Mouse (Mus musculus) kidney, adult 2 months (tissue): ENCODE results near the gene Rad21l. TPM values are rescaled to one million over a fixed set of nuclear protein-coding genes. Genes with fewer than 3 reads are reported as not detected.
A peak's percentile ranks its signal among the peaks of the same experiment; 100 is the strongest.

Source experiments
- DNase-seq: peaks from one replicate; pipeline ENCODE4 v3.0.0; 2021
- H3K27ac ChIP-seq: fragments of 200-500 bp; 2 replicates; pipeline ENCODE4 v1.5.1; 2012; ENCODE audit warnings: low read depth, low read length, control low read depth, inconsistent platforms; ENCODE audit not compliant: insufficient read depth
- H3K27me3 ChIP-seq: fragments of 200-500 bp; replicated peaks from 2 replicates; pipeline ENCODE4 v1.6.1; 2012; ENCODE audit warnings: mild to moderate bottlenecking, moderate library complexity, low read length, inconsistent platforms; ENCODE audit not compliant: control insufficient read depth, insufficient read depth
- H3K36me3 ChIP-seq: fragments of 200-500 bp; 2 replicates; pipeline ENCODE4 v1.6.1; 2012; ENCODE audit warnings: mild to moderate bottlenecking, moderate library complexity, low read length, inconsistent platforms; ENCODE audit not compliant: control insufficient read depth, insufficient read depth
- H3K4me1 ChIP-seq: fragments of 200-500 bp; 2 replicates; pipeline ENCODE4 v1.6.1; 2011; ENCODE audit warnings: low read length; ENCODE audit not compliant: control insufficient read depth, insufficient read depth
- H3K4me3 ChIP-seq: fragments of 200-500 bp; 2 replicates; pipeline ENCODE4 v1.5.1; 2011; ENCODE audit warnings: mild to moderate bottlenecking, low read depth, low read length, control low read depth; ENCODE audit not compliant: insufficient read depth
- CTCF ChIP-seq: fragments of 200-500 bp; conservative IDR thresholded peaks from 2 replicates; pipeline ENCODE4 v1.5.1; 2011; ENCODE audit warnings: low read depth, mild to moderate bottlenecking, control low read depth, low read length, moderate library complexity, mixed read lengths; ENCODE audit not compliant: insufficient read depth, insufficient read length
- POLR2A ChIP-seq: fragments of 200-500 bp; IDR thresholded peaks from one replicate; pipeline ENCODE4 v1.6.1; 2011; ENCODE audit warnings: low read depth, low read length, control low read depth
- WGBS: fragments of 180-500 bp; shearing (Covaris S2); methylation state at CpG from one replicate; pipeline ENCODE4 v1.1.7; 2018; 5-methylcytosine and 5-hydroxymethylcytosine counted together
- polyA plus RNA-seq: library from polyadenylated mRNA; depleted of rRNA; stranded (reverse); fragments of >200 nt; gene quantifications from 2 replicates; pipeline ENCODE4 v1.2.3, GENCODE M21; 2012

Gene Rad21l
- polyA plus RNA-seq, 1 experiment: not detected

GRCm38 (mm10) chr2:151701231-151702145, 33.2 kb upstream of the Rad21l start, which contains the start of gene Tmem74b:
TSS of gene Tmem74b (plus strand) at chr2:151702008.
- no peak for TF ChIP-seq CTCF
- TF ChIP-seq POLR2A: no peak
- no peaks in the 10 kb centered on the region; the same call in 1 of the 2 replicates for H3K27me3 ChIP-seq
- 16% methylated on average over 25 of the region's 25 CpGs for WGBS

GRCm38 (mm10) chr2:151682976-151683375, 14.6 kb upstream of the Rad21l start:
- no peaks in the 10 kb centered on the region for H3K4me1 ChIP-seq
- no peak overlapping the region for H3K4me3 ChIP-seq
- H3K36me3 ChIP-seq: no peaks in the 10 kb centered on the region
- WGBS: 84% methylated on average over 4 of the region's 4 CpGs
- TF ChIP-seq POLR2A (no peak), CTCF (no peak)
- H3K27ac ChIP-seq: no peak overlapping the region
- no peak for DNase-seq
- H3K27me3 ChIP-seq: no peaks in the 10 kb centered on the region; the same call in 1 of the 2 replicates

More at GRCm38 (mm10) chr2:151701231-151702145, 33.2 kb upstream of the Rad21l start, which contains the start of gene Tmem74b:
- H3K4me1 ChIP-seq: no peaks in the 10 kb centered on the region
- no peaks in the 10 kb centered on the region for H3K36me3 ChIP-seq
- peak within 1 kb of the TSS; percentile 29 for H3K4me3 ChIP-seq
- H3K27ac ChIP-seq: no peak within 1 kb of the TSS
- no peak for DNase-seq

DNA sequence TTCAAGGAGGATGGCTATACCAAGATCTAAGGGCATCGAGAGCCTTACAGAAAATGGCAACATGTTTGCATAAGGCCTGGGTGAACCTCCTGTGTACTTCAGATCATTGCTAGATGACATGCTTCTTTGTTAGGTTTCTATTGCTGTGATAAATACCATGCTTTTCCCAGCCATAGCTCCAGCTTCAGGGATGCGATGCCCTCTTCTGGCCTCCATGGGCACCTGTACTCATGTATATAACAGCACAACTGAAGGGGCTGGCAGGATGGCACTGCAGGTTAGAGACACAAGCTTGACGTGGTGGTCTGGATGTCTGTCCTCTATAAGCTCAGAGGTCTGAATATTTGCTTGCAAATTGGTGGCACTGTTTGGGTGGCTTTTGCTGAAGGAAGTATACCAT, 14.0 kb upstream of the Rad21l start:
- 57% methylated on average over 3 of the region's 3 CpGs for WGBS
- H3K4me3 ChIP-seq: no peak overlapping the region
- no peak overlapping the region for H3K27ac ChIP-seq
- H3K4me1 ChIP-seq: no peaks in the 10 kb centered on the region
- TF ChIP-seq CTCF: peak; percentile 60
- no peak for TF ChIP-seq POLR2A
- DNase-seq: peak; percentile 17
- no peaks in the 10 kb centered on the region; the same call in 1 of the 2 replicates for H3K27me3 ChIP-seq
- H3K36me3 ChIP-seq: no peaks in the 10 kb centered on the region

DNA sequence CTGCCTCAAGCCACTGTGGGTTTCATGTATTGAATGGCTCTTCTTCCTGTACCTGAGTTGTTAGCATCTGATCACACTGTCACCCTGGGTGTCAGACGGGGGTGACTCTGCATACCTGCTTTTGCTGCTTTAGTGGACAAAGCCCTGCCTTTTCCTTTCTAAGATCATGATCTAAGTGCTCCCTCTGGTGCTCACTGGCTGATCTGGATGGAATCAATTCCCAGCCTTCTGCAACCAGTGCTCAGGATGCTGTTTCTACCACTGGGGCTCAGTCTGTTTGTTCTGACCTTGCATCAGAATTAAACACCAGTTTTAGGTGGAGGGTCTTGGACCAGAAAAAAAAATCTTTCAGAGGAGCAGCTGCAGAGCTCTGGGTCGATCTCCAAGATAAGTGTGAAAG, 7.9 kb upstream of the Rad21l start:
- Histone ChIP-seq H3K27ac (no peak overlapping the region), H3K36me3 (no peaks in the 10 kb centered on the region), H3K27me3 (no peaks in the 10 kb centered on the region; the same call in 1 of the 2 replicates), H3K4me3 (no peak overlapping the region), H3K4me1 (no peaks in the 10 kb centered on the region)
- 54% methylated on average over 2 of the region's 2 CpGs for WGBS
- peak; percentile 8 for DNase-seq
- TF ChIP-seq CTCF: 0 out of 2 replicates have a peak, but pooled peaks have one; percentile 10
- no peak for TF ChIP-seq POLR2A

GRCm38 (mm10) chr2:151670968-151671329, 2.6 kb upstream of the Rad21l start:
- TF ChIP-seq CTCF: no peak
- no peak for TF ChIP-seq POLR2A
- no peaks in the 10 kb centered on the region for H3K36me3 ChIP-seq
- no peaks in the 10 kb centered on the region for H3K4me1 ChIP-seq
- H3K4me3 ChIP-seq: no peak overlapping the region
- no peak for DNase-seq
- H3K27me3 ChIP-seq: no peaks in the 10 kb centered on the region
- 62% methylated on average over 1 of the region's 1 CpGs for WGBS
- H3K27ac ChIP-seq: no peak overlapping the region

DNA sequence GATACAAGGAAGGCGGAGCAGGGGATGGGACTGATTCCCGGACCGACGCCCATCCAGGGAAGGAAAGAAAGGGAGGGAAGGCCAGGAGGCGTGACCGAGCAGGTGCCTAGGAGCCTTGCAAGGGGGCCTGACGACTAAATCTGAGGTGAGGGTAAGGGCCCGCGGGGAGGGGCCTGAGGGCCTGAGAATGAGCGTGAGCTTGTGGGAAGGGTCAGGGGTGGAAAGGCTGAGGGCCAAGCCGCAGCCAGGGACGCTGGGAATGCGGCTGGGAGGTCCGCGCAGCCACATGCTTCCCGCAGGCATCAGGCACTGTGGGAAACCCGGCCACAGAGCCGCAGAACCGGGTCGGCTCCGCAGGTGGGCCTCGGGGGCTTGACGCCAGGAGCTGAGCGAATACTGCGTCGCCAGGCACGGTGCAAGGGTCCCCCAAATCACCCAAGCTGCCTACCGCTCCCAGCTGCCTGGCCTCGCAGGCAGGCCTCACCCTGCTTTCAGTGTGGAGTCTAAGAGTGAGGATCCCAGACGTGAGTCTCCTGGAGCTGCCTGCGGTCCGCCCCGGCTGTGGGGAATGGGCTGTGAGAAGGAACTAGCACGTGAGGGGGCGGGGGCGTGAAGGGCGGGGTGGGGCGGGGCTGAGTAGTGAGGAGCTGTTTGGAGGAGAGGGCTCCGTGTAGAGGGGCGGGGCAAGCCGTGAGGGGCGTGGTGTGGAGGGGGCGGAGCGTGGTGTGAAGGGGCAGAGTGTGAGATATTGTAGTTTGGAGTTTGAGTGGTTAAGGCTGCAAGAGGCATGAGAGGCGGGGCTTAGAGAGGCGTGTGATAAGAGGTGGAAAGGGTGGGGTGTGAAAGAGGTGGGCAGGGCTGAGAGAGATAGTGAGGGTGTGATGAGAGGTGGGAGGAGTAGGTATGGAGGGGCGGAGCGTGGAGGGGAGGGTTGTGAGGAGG, 2.0 kb upstream of the Rad21l start:
- Histone ChIP-seq H3K27me3 (no peaks in the 10 kb centered on the region), H3K4me1 (no peaks in the 10 kb centered on the region), H3K27ac (no peak overlapping the region), H3K36me3 (no peaks in the 10 kb centered on the region), H3K4me3 (no peak overlapping the region)
- no peak for TF ChIP-seq POLR2A
- no peak for TF ChIP-seq CTCF
- no peak for DNase-seq
- WGBS: 33% methylated on average over 48 of the region's 48 CpGs

DNA sequence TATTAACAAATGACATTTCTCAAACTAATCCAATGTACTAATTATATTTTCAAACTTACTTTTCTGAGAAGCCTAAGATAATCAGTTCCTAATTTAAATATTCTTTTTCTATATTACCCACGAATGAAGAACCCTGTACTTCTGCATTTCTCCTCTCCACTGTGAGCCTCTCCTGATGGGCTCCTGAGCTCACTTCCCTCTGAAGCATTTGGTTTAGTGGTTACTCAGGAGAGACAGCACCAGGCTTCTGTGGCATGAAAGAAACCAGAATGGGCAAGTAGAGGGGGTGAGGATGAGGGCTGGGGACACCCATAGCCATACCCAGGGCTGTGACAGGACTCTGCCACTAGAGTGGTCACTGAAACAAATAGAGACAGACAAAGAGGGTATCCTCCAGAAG, 16.3 kb downstream of the Rad21l start:
- WGBS: 63% methylated on average over 1 of the region's 1 CpGs
- Histone ChIP-seq H3K4me3 (no peak overlapping the region), H3K27me3 (no peaks in the 10 kb centered on the region), H3K27ac (no peak overlapping the region), H3K4me1 (no peaks in the 10 kb centered on the region), H3K36me3 (no peaks in the 10 kb centered on the region)
- no peak for DNase-seq
- no peak for TF ChIP-seq CTCF
- TF ChIP-seq POLR2A: no peak
